Mouse (Mus musculus): ENCODE measurements at regions not wholly inside any gene's neighbourhood (a gene's known extent, or its start where the extent isn't known, plus 50 kb on each side); places are given as distances from the start of the nearest gene placed in this dataset.

DNA sequence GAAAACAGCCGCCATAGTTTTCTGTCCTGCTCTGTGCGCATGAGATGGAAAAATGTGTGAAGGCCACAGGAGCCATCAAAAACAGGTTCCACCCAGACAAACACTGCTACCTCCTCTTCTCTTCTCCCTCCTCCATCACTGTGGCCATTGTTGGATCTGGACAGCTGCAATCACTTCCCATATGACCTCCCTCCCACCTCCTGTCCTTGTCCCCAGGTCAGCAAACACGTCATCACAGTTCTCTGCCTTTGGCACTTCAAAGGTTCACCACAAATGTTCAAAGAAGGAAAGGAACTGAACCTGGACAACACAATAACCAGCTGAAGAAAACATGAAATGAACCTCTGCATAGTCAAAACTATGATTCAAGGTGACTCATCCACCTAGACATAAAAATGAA is 220.2 kb upstream of the Il12b start:
- Histone ChIP-seq H3K4me3 (replicated peaks in 1 of 3; ENCODE audit: low read depth in 2 of 3, low read length in 2 of 3, poor library complexity in 1 of 3) (no peak overlapping the region), H3K79me2 (replicated peaks; ENCODE audit: control insufficient read depth, extremely low read depth, insufficient read depth, poor library complexity, severe bottlenecking) (no peaks in the 10 kb centered on the region), H3K9ac (ENCODE audit: insufficient read depth, low read depth) (no peak overlapping the region), H3K27ac (ENCODE audit: insufficient read depth, low read depth) (no peak overlapping the region), H3K4me2 (ENCODE audit: insufficient read depth, low read depth, poor library complexity, severe bottlenecking) (no peak overlapping the region), H3K4me1 (ENCODE audit: control insufficient read depth in 1 of 2, insufficient read depth in 2 of 2) (peaks cover 0 to 10% of the 10 kb centered on the region in 2 experiments; a peak in 1 of 4 replicates), H3K27me3 (replicated peaks) (no peaks in the 10 kb centered on the region), H3K36me3 (replicated peaks in 1 of 2; ENCODE audit: control insufficient read depth in 1 of 2, insufficient read depth in 1 of 2, low read length in 1 of 2) (no peaks in the 10 kb centered on the region), H3K9me3 (replicated peaks; ENCODE audit: low read length) (no peaks in the 10 kb centered on the region)
- DNase-seq (ENCODE audit: extremely low read depth): no peak
- in situ Hi-C loops (cut with MboI; ENCODE audit: low pct_ligation_motif_present, low pct_unique_long_range_greater_than_20kb, low sequenced_read_pairs) (no loop called here), dilution Hi-C loops (cut with MboI; ENCODE audit: extremely low pct_ligation_motif_present, extremely low pct_unique_long_range_greater_than_20kb, low sequenced_read_pairs) (no loop called here)
- TF ChIP-seq ZC3H11A (IDR thresholded peaks at IDR 0.05; ENCODE audit: low read depth, low read length): no peak
- TF ChIP-seq CHD2 (IDR thresholded peaks at IDR 0.05; ENCODE audit: low read length): no peak
- no peak for TF ChIP-seq GABPA (IDR thresholded peaks at IDR 0.05; ENCODE audit: insufficient replicate concordance, low read depth, low read length)
- TF ChIP-seq NELFE (IDR thresholded peaks at IDR 0.05; ENCODE audit: low read depth, low read length): no peak
- no peak for TF ChIP-seq ZKSCAN1 (IDR thresholded peaks at IDR 0.05; ENCODE audit: borderline replicate concordance, low read depth, low read length)
- no peak for TF ChIP-seq CHD1 (IDR thresholded peaks at IDR 0.05; ENCODE audit: low read depth, low read length)
- TF ChIP-seq TCF12 (IDR thresholded peaks at IDR 0.05; ENCODE audit: low read depth, low read length): no peak
- no peak for TF ChIP-seq UBTF (IDR thresholded peaks at IDR 0.05; ENCODE audit: low read depth, low read length)
- no peak for TF ChIP-seq ETS1 (conservative IDR thresholded peaks at IDR 0.05; ENCODE audit: low read depth, low read length)
- no peak for TF ChIP-seq MXI1 (IDR thresholded peaks at IDR 0.05; ENCODE audit: low read depth, low read length)
- TF ChIP-seq MAZ (IDR thresholded peaks at IDR 0.05; ENCODE audit: low read depth, low read length): no peak
- TF ChIP-seq RCOR1 (conservative IDR thresholded peaks at IDR 0.05; ENCODE audit: low read depth, low read length): no peak

DNA sequence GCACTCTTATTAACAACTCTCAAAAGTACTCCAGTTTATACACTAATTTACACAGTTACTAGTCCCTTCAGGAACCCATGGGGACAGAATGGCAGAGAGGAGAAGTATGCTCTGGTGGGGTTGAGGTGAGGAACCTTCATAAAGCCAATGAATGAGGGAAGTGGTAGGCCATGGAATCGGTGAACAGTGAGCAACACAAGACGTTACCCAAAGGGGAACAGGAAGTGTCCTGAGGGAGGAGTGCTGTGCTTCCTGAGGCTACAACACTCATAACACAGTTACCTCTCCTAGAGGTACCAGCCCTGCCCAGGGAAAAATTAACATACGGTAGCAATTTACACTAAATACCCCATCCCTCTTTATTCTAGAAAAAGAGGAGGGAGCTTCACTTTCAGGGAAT is 216.0 kb upstream of the Il12b start:
- Histone ChIP-seq H3K36me3 (replicated peaks in 1 of 2; ENCODE audit: control insufficient read depth in 1 of 2, insufficient read depth in 1 of 2, low read length in 1 of 2) (no peaks in the 10 kb centered on the region), H3K27me3 (replicated peaks) (no peaks in the 10 kb centered on the region), H3K9ac (ENCODE audit: insufficient read depth, low read depth) (no peak overlapping the region), H3K4me2 (ENCODE audit: insufficient read depth, low read depth, poor library complexity, severe bottlenecking) (no peak overlapping the region), H3K9me3 (replicated peaks; ENCODE audit: low read length) (peaks cover 2% of the 10 kb centered on the region), H3K4me3 (replicated peaks in 1 of 3; ENCODE audit: low read depth in 2 of 3, low read length in 2 of 3, poor library complexity in 1 of 3) (no peak overlapping the region), H3K79me2 (replicated peaks; ENCODE audit: control insufficient read depth, extremely low read depth, insufficient read depth, poor library complexity, severe bottlenecking) (no peaks in the 10 kb centered on the region), H3K27ac (ENCODE audit: insufficient read depth, low read depth) (no peak overlapping the region), H3K4me1 (ENCODE audit: control insufficient read depth in 1 of 2, insufficient read depth in 2 of 2) (peaks cover 0 to 10% of the 10 kb centered on the region in 2 experiments; a peak in 1 of 4 replicates)
- TF ChIP-seq NRF1 (IDR thresholded peaks at IDR 0.05; ENCODE audit: low read depth, low read length) (no peak), UBTF (IDR thresholded peaks at IDR 0.05; ENCODE audit: low read depth, low read length) (no peak), BHLHE40 (IDR thresholded peaks at IDR 0.05; ENCODE audit: low read depth, low read length) (no peak), IRF4 (IDR thresholded peaks at IDR 0.05; ENCODE audit: low read depth, low read length) (no peak), MAX (IDR thresholded peaks at IDR 0.05; ENCODE audit: low read length) (no peak), USF2 (conservative IDR thresholded peaks at IDR 0.05; ENCODE audit: low read depth, low read length) (no peak), MEF2A (IDR thresholded peaks at IDR 0.05; ENCODE audit: borderline replicate concordance, low read depth, low read length) (no peak), ELF1 (IDR thresholded peaks at IDR 0.05; ENCODE audit: low read depth, low read length) (no peak), GABPA (IDR thresholded peaks at IDR 0.05; ENCODE audit: insufficient replicate concordance, low read depth, low read length) (no peak), ZNF384 (IDR thresholded peaks at IDR 0.05; ENCODE audit: low read depth, low read length) (no peak), USF1 (IDR thresholded peaks at IDR 0.05; ENCODE audit: low read depth, low read length) (no peak), MYC (IDR thresholded peaks at IDR 0.05; ENCODE audit: low read depth, low read length) (no peak), ZMIZ1 (IDR thresholded peaks at IDR 0.05; ENCODE audit: low read depth, low read length) (no peak), MAZ (IDR thresholded peaks at IDR 0.05; ENCODE audit: low read depth, low read length) (no peak), CTCF (conservative IDR thresholded peaks at IDR 0.05 in 1 of 2, IDR thresholded peaks at IDR 0.05 in 1 of 2; ENCODE audit: low read depth in 2 of 2, low read length in 2 of 2) (no peak)
- dilution Hi-C loops (cut with MboI; ENCODE audit: extremely low pct_ligation_motif_present, extremely low pct_unique_long_range_greater_than_20kb, low sequenced_read_pairs): no loop called here
- DNase-seq (ENCODE audit: extremely low read depth): no peak
- in situ Hi-C loops (cut with MboI; ENCODE audit: low pct_ligation_motif_present, low pct_unique_long_range_greater_than_20kb, low sequenced_read_pairs): no loop called here

All from CH12.LX (cell line).